Mouse (Mus musculus): ENCODE measurements around the gene Coq7.

DNA sequence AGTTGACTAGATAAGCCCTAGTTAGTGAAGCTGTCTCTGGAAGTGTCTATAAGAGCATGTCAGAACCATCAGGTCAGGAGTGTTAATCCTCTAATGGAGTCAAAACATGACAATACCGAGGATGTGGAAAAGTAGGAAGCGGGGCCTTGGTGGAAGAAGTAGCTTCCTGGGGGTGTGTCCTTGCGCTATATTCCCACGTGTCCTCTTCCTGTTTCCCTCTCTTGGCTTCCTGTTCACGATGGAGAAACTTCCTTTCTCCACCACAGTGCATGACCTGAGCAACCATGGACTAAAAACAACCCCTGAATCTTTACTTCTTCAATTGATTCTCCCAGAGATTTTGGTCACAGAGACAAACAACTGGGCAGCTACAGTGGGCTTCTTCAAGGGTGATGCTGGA is 11.1 kb downstream of the Coq7 start:
- TF ChIP-seq CTCF (IDR thresholded peaks at IDR 0.05; ENCODE audit: low read depth) (no peak), EP300 (IDR thresholded peaks at IDR 0.05; ENCODE audit: low read depth) (no peak)

All from liver, embryonic 14.5 days (tissue).